Mouse (Mus musculus) heart, embryonic 13.5 days (tissue): ENCODE results near the gene Asb18. TPM values are rescaled to one million over a fixed set of nuclear protein-coding genes. Genes with fewer than 3 reads are reported as not detected.
A peak's percentile ranks its signal among the peaks of the same experiment; 100 is the strongest.

Experiments
- ATAC-seq: fragments of 200-750 bp; cut with Nextera tagmentation; 2 replicates; pipeline ENCODE4 v1.8.0; 2017; ENCODE audit warnings: moderate TSS enrichment; ENCODE audit not compliant: insufficient number of reproducible peaks, low FRiP score, low TSS enrichment; ENCODE audit errors: extremely low read depth
- H3K27ac ChIP-seq: fragments of 300-500 bp; sonication (generic); replicated peaks from 2 replicates; pipeline ENCODE4 v1.5.1; 2015; ENCODE audit warnings: moderate library complexity, mild to moderate bottlenecking, inconsistent platforms
- H3K27me3 ChIP-seq: fragments of 300-500 bp; sonication (generic); replicated peaks from 2 replicates; pipeline ENCODE4 v1.6.1; 2015; ENCODE audit warnings: mild to moderate bottlenecking, inconsistent platforms
- H3K36me3 ChIP-seq: fragments of 300-500 bp; sonication (generic); 2 replicates; pipeline ENCODE4 v1.6.1; 2015; ENCODE audit warnings: mild to moderate bottlenecking, inconsistent platforms
- H3K4me1 ChIP-seq: fragments of 300-500 bp; sonication (generic); 2 replicates; pipeline ENCODE4 v1.6.1; 2015; ENCODE audit warnings: inconsistent platforms
- H3K4me2 ChIP-seq: fragments of 300-500 bp; sonication (generic); 2 replicates; pipeline ENCODE4 v1.6.1; 2015; ENCODE audit warnings: inconsistent platforms, mild to moderate bottlenecking, moderate library complexity
- H3K4me3 ChIP-seq: fragments of 300-500 bp; sonication (generic); 2 replicates; pipeline ENCODE4 v1.5.1; 2015; ENCODE audit warnings: moderate library complexity, mild to moderate bottlenecking, inconsistent platforms
- H3K9ac ChIP-seq: fragments of 300-500 bp; sonication (generic); 2 replicates; pipeline ENCODE4 v1.6.1; 2015; ENCODE audit warnings: inconsistent platforms, mild to moderate bottlenecking, moderate library complexity
- H3K9me3 ChIP-seq: fragments of 300-500 bp; sonication (generic); 2 replicates; pipeline ENCODE4 v1.6.1; 2016; ENCODE audit warnings: inconsistent platforms
- WGBS: fragments of 180-500 bp; shearing (Covaris S2); methylation state at CpG from one replicate; pipeline ENCODE4 v1.1.7; 2015; ENCODE audit warnings: mixed read lengths; 5-methylcytosine and 5-hydroxymethylcytosine counted together
- polyA plus RNA-seq: library from polyadenylated mRNA; unstranded; fragments of >200 nt; fragmentation: Nextera tagmentation; extraction: Ambion mirVana; gene quantifications from 2 replicates; pipeline ENCODE4 v1.2.1, GENCODE M21; 2015

Asb18 gene
- 0.56 and 0.70 TPM in 2 replicates for polyA plus RNA-seq

GRCm38 (mm10) chr1:90014446-90014845 is at the start of gene Asb18:
Asb18 (minus strand) TSS chr1:90014666.
- no peak for ATAC-seq
- WGBS, result 34% methylated on average over 5 of the region's 5 CpGs
- H3K27me3 ChIP-seq, result no peaks in the 10 kb centered on the region

GRCm38 (mm10) chr1:90060599-90060998 is 46.1 kb upstream of the Asb18 start:
- 16% methylated on average over 7 of the region's 7 CpGs for WGBS

More at GRCm38 (mm10) chr1:90014446-90014845, at the start of gene Asb18:
- H3K4me1 ChIP-seq, result peaks cover 12% of the 10 kb centered on the region; the same call in 1 of the 2 replicates
- no peak within 1 kb of the TSS for H3K9ac ChIP-seq
- H3K4me3 ChIP-seq, result no peak within 1 kb of the TSS
- H3K36me3 ChIP-seq, result no peaks in the 10 kb centered on the region; the same call in 1 of the 2 replicates
- peak within 1 kb of the TSS; percentile 20; the same call in 1 of the 2 replicates for H3K4me2 ChIP-seq
- peak within 1 kb of the TSS; percentile 68 for H3K27ac ChIP-seq
- H3K9me3 ChIP-seq, result 0 out of 2 replicates have a peak, but pooled peaks cover 9% of the 10 kb centered on the region

GRCm38 (mm10) chr1:90060054-90060453 is 45.6 kb upstream of the Asb18 start:
- no peak overlapping the region for H3K4me3 ChIP-seq
- no peak overlapping the region for H3K27ac ChIP-seq
- H3K36me3 ChIP-seq, result no peaks in the 10 kb centered on the region
- no peak overlapping the region for H3K4me2 ChIP-seq
- ATAC-seq, result no peak
- peaks cover 12% of the 10 kb centered on the region for H3K27me3 ChIP-seq
- no peaks in the 10 kb centered on the region for H3K9me3 ChIP-seq
- WGBS, result 52% methylated on average over 3 of the region's 3 CpGs
- H3K9ac ChIP-seq, result no peak overlapping the region
- H3K4me1 ChIP-seq, result no peaks in the 10 kb centered on the region

More at GRCm38 (mm10) chr1:90060599-90060998, 46.1 kb upstream of the Asb18 start:
- no peaks in the 10 kb centered on the region for H3K4me1 ChIP-seq
- ATAC-seq, result no peak
- no peaks in the 10 kb centered on the region for H3K9me3 ChIP-seq
- H3K4me2 ChIP-seq, result no peak overlapping the region
- no peak overlapping the region for H3K9ac ChIP-seq
- no peaks in the 10 kb centered on the region for H3K36me3 ChIP-seq
- H3K4me3 ChIP-seq, result no peak overlapping the region
- H3K27ac ChIP-seq, result no peak overlapping the region
- peaks cover 12% of the 10 kb centered on the region for H3K27me3 ChIP-seq

GRCm38 (mm10) chr1:90054991-90055390 is 40.5 kb upstream of the Asb18 start:
- no peak overlapping the region for H3K9ac ChIP-seq
- no peak overlapping the region for H3K27ac ChIP-seq
- ATAC-seq, result no peak
- no peak overlapping the region for H3K4me3 ChIP-seq
- no peaks in the 10 kb centered on the region for H3K36me3 ChIP-seq
- 73% methylated on average over 4 of the region's 4 CpGs for WGBS
- H3K4me2 ChIP-seq, result no peak overlapping the region
- H3K4me1 ChIP-seq, result peaks cover 11% of the 10 kb centered on the region; the same call in 1 of the 2 replicates
- H3K9me3 ChIP-seq, result no peaks in the 10 kb centered on the region
- H3K27me3 ChIP-seq, result peaks cover 10% of the 10 kb centered on the region

- WGBS, result 23% methylated on average over 5 of the region's 5 CpGs
- no peak overlapping the region for H3K9ac ChIP-seq
- H3K4me2 ChIP-seq, result no peak overlapping the region
- no peak for ATAC-seq
- H3K9me3 ChIP-seq, result no peaks in the 10 kb centered on the region
- H3K27ac ChIP-seq, result no peak overlapping the region
- H3K4me3 ChIP-seq, result no peak overlapping the region
- H3K27me3 ChIP-seq, result peaks cover 25% of the 10 kb centered on the region
- H3K4me1 ChIP-seq, result peaks cover 11% of the 10 kb centered on the region; the same call in 1 of the 2 replicates
- no peaks in the 10 kb centered on the region for H3K36me3 ChIP-seq
Observed at GRCm38 (mm10) chr1:90051347-90051746, 36.9 kb upstream of the Asb18 start.

GRCm38 (mm10) chr1:90050046-90050739 is 35.7 kb upstream of the Asb18 start:
- Histone ChIP-seq H3K4me1 (peaks cover 11% of the 10 kb centered on the region; the same call in 1 of the 2 replicates), H3K27ac (no peak overlapping the region), H3K4me2 (no peak overlapping the region), H3K4me3 (no peak overlapping the region), H3K9me3 (no peaks in the 10 kb centered on the region), H3K27me3 (peaks cover 28% of the 10 kb centered on the region), H3K9ac (no peak overlapping the region), H3K36me3 (no peaks in the 10 kb centered on the region)
- 50% methylated on average over 20 of the region's 20 CpGs for WGBS
- no peak for ATAC-seq

GRCm38 (mm10) chr1:90028305-90028704 is 13.8 kb upstream of the Asb18 start:
- Histone ChIP-seq H3K9ac (no peak overlapping the region), H3K4me3 (no peak overlapping the region), H3K4me2 (no peak overlapping the region), H3K9me3 (no peaks in the 10 kb centered on the region), H3K36me3 (no peaks in the 10 kb centered on the region), H3K4me1 (peaks cover 9% of the 10 kb centered on the region; the same call in 1 of the 2 replicates), H3K27ac (no peak overlapping the region), H3K27me3 (peaks cover 5% of the 10 kb centered on the region; the same call in 1 of the 2 replicates)
- no peak for ATAC-seq
- WGBS, result 43% methylated on average over 2 of the region's 2 CpGs

- H3K27ac ChIP-seq, result no peak overlapping the region
- H3K9ac ChIP-seq, result no peak overlapping the region
- no peak for ATAC-seq
- 21% methylated on average over 3 of the region's 3 CpGs for WGBS
- H3K4me1 ChIP-seq, result peaks cover 9% of the 10 kb centered on the region; the same call in 1 of the 2 replicates
- no peaks in the 10 kb centered on the region for H3K9me3 ChIP-seq
- no peak overlapping the region for H3K4me3 ChIP-seq
- peaks cover 5% of the 10 kb centered on the region; the same call in 1 of the 2 replicates for H3K27me3 ChIP-seq
- H3K4me2 ChIP-seq, result no peak overlapping the region
- no peaks in the 10 kb centered on the region for H3K36me3 ChIP-seq
Observed at GRCm38 (mm10) chr1:90026945-90027344, 12.5 kb upstream of the Asb18 start.

- no peak overlapping the region for H3K27ac ChIP-seq
- no peak overlapping the region for H3K4me2 ChIP-seq
- H3K27me3 ChIP-seq, result peaks cover 5% of the 10 kb centered on the region; the same call in 1 of the 2 replicates
- no peaks in the 10 kb centered on the region for H3K9me3 ChIP-seq
- whole genome bisulfite sequencing, result 76% methylated on average over 5 of the region's 5 CpGs
- H3K4me3 ChIP-seq, result no peak overlapping the region
- no peaks in the 10 kb centered on the region for H3K36me3 ChIP-seq
- H3K9ac ChIP-seq, result no peak overlapping the region
- H3K4me1 ChIP-seq, result peaks cover 6% of the 10 kb centered on the region; the same call in 1 of the 2 replicates
- ATAC-seq, result no peak
Observed at GRCm38 (mm10) chr1:90020336-90020735, 5.9 kb upstream of the Asb18 start.

- H3K4me3 ChIP-seq, result no peak overlapping the region
- 57% methylated on average over 6 of the region's 6 CpGs for WGBS
- 0 out of 2 replicates have a peak, but pooled peaks cover 9% of the 10 kb centered on the region for H3K9me3 ChIP-seq
- H3K4me2 ChIP-seq, result no peak overlapping the region
- H3K27me3 ChIP-seq, result no peaks in the 10 kb centered on the region
- no peak for ATAC-seq
- H3K4me1 ChIP-seq, result peaks cover 12% of the 10 kb centered on the region; the same call in 1 of the 2 replicates
- H3K9ac ChIP-seq, result no peak overlapping the region
- no peaks in the 10 kb centered on the region; the same call in 1 of the 2 replicates for H3K36me3 ChIP-seq
- no peak overlapping the region for H3K27ac ChIP-seq
Observed at GRCm38 (mm10) chr1:90018071-90018470, 3.6 kb upstream of the Asb18 start.

GRCm38 (mm10) chr1:90013273-90013672 is 1.2 kb downstream of the Asb18 start:
- Histone ChIP-seq H3K4me3 (no peak overlapping the region), H3K4me1 (peaks cover 12% of the 10 kb centered on the region; the same call in 1 of the 2 replicates), H3K4me2 (no peak overlapping the region), H3K9ac (no peak overlapping the region), H3K27me3 (no peaks in the 10 kb centered on the region; the same call in 1 of the 2 replicates), H3K27ac (no peak overlapping the region), H3K9me3 (0 out of 2 replicates have a peak, but pooled peaks cover 9% of the 10 kb centered on the region), H3K36me3 (no peaks in the 10 kb centered on the region; the same call in 1 of the 2 replicates)
- 78% methylated on average over 5 of the region's 5 CpGs for WGBS
- no peak for ATAC-seq
